Mouse (Mus musculus) ES-E14 (cell line): ENCODE data around the gene Ccdc88c.

Source experiments
- ZC3H11A ChIP-seq: IDR thresholded peaks from 2 replicates; pipeline ENCODE4 v1.6.1; 2012; ENCODE audit warnings: low read depth, mild to moderate bottlenecking, inconsistent platforms, low read length, borderline replicate concordance
- ZNF384 ChIP-seq: IDR thresholded peaks from 2 replicates; pipeline ENCODE4 v1.6.1; 2012; ENCODE audit warnings: low read depth, low read length, inconsistent platforms

DNA sequence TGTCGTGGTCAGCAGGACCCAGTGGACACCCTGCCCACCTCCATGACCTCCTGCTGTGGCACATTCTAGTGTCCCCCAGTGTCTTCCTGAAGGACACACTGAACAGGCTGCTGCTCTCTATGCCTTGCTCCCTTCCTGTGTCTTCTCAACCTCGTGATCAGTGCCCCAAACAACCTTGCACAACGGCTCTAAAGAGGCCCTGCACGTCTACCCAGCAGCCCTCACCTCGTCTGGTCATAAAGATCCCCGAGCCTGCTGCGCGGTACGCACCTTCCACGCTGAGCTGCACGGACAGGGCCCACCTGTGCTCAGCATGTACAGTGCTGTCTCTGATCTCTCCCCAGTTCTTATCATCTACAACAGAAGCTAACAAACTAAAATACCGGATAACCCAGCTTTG lies 82.9 kb downstream of the Ccdc88c start:
- no peak for TF ChIP-seq ZC3H11A
- no peak for TF ChIP-seq ZNF384
